18 mouse cellular contexts compared by ENCODE assay signal in the genomic region with DNA sequence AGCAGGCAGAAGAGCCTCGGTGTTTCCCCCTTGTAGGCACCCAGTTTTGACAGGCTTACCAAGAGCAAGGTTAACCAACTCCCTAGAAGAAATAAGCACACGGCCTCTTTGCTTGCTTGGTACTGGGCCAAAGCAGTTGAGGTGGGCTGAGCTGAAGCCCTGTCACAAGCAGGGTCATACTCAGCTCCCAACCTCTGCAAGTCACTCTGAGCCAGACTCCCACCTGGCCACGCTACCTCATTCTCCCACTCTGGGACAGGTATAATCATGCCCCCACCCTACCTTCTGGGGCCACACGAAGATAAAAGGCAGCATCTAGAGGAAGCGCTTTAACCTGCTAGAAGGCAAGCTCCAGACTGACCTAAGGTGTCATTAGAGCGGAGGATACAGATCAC. TPM values are rescaled to one million over a fixed set of nuclear protein-coding genes. Genes with fewer than 3 reads are reported as not detected.
DNase-seq lines count a peak whose midpoint lies in the region; ATAC-seq and TF ChIP-seq lines count a peak whose summit lies in the region.
"Had no signal": no experiment of that assay in that cellular context is flagged by ENCODE, and none has a peak within 500 bp of the region (broad histone marks: within the 10 kb centered on the region; RNA-seq: fewer than 3 reads in every experiment).

No protein-coding gene starts in this region.

- H3K36me3 ChIP-seq in embryonic facial prominence, embryonic 15.5 days = peaks cover 50% of the 10 kb centered on the region
- peaks cover 56% of the 10 kb centered on the region for H3K36me3 ChIP-seq in midbrain, embryonic 12.5 days
- H3K36me3 ChIP-seq in stomach, embryonic 16.5 days (ENCODE audit: control insufficient read depth, insufficient read depth, low read length) = peaks cover 24% of the 10 kb centered on the region

- ATAC-seq in embryonic facial prominence, embryonic 15.5 days (ENCODE audit: insufficient number of reproducible peaks, low FRiP score, low TSS enrichment, low read depth) = no peak
- ATAC-seq in midbrain, embryonic 12.5 days (ENCODE audit: low FRiP score, low read depth) = peak; percentile 17; the same call in 1 of the 2 replicates
- ATAC-seq in stomach, embryonic 16.5 days (ENCODE audit: insufficient read depth, low FRiP score) = no peak
- ATAC-seq: lung, postnatal 0 days had no signal

- no peaks in the 10 kb centered on the region for H3K27me3 ChIP-seq in embryonic facial prominence, embryonic 15.5 days
- H3K27me3 ChIP-seq in midbrain, embryonic 12.5 days = no peaks in the 10 kb centered on the region
- no peaks in the 10 kb centered on the region for H3K27me3 ChIP-seq in stomach, embryonic 16.5 days (ENCODE audit: control insufficient read depth, insufficient read depth, low read length)
- H3K27me3 ChIP-seq: heart, embryonic 15.5 days; kidney, embryonic 15.5 days had no signal

- WGBS in embryonic facial prominence, embryonic 15.5 days = 72% methylated on average over 6 of the region's 6 CpGs
- 73% methylated on average over 6 of the region's 6 CpGs for WGBS in midbrain, embryonic 12.5 days
- WGBS in stomach, embryonic 16.5 days = 78% methylated on average over 6 of the region's 6 CpGs

- TF ChIP-seq CTCF in layer of hippocampus, adult 2 months (conservative IDR thresholded peaks at IDR 0.05) = no peak

- 0 out of 2 replicates have a peak overlapping the region, but pooled peaks have one; percentile 10 for H3K27ac ChIP-seq in layer of hippocampus, adult 2 months
- H3K27ac ChIP-seq in embryonic facial prominence, embryonic 15.5 days (replicated peaks) = peak overlapping the region; percentile 77
- H3K27ac ChIP-seq in midbrain, embryonic 12.5 days (replicated peaks) = peak overlapping the region; percentile 81
- peak overlapping the region; percentile 58; the same call in 1 of the 2 replicates for H3K27ac ChIP-seq in stomach, embryonic 16.5 days (ENCODE audit: low read length)
- H3K27ac ChIP-seq: heart, embryonic 15.5 days; kidney, embryonic 15.5 days; liver, embryonic 13.5 days had no signal

- no peak overlapping the region for H3K4me2 ChIP-seq in embryonic facial prominence, embryonic 15.5 days (replicated peaks)
- no peak overlapping the region; the same call in 1 of the 2 replicates for H3K4me2 ChIP-seq in midbrain, embryonic 12.5 days (replicated peaks)
- H3K4me2 ChIP-seq in stomach, embryonic 16.5 days (ENCODE audit: low read depth, low read length) = no peak overlapping the region
- H3K4me2 ChIP-seq: heart, embryonic 15.5 days; kidney, embryonic 15.5 days; liver, embryonic 13.5 days had no signal

- H3K9ac ChIP-seq in embryonic facial prominence, embryonic 15.5 days = no peak overlapping the region
- peak overlapping the region; percentile 28; the same call in 1 of the 2 replicates for H3K9ac ChIP-seq in midbrain, embryonic 12.5 days (replicated peaks)
- no peak overlapping the region for H3K9ac ChIP-seq in stomach, embryonic 16.5 days (ENCODE audit: low read length)
- H3K9ac ChIP-seq: heart, embryonic 15.5 days; kidney, embryonic 15.5 days; liver, embryonic 13.5 days had no signal

- peaks cover 33% of the 10 kb centered on the region for H3K4me1 ChIP-seq in embryonic facial prominence, embryonic 15.5 days
- peaks cover 45% of the 10 kb centered on the region for H3K4me1 ChIP-seq in midbrain, embryonic 12.5 days
- H3K4me1 ChIP-seq in stomach, embryonic 16.5 days (ENCODE audit: control insufficient read depth, insufficient read depth, low read length) = peaks cover 21% of the 10 kb centered on the region

- DNase-seq in layer of hippocampus, adult 2 months (ENCODE audit: low spot score in 2 of 2) = no peak
- DNase-seq in layer of hippocampus, postnatal 25 days (ENCODE audit: extremely low spot score in 1 of 2, low spot score in 1 of 2) = no peak
- DNase-seq in urinary bladder, postnatal 10 days (ENCODE audit: low spot score) = no peak
- DNase-seq in left cerebral cortex, adult 11 months (ENCODE audit: low spot score) = no peak
- DNase-seq: adrenal gland, postnatal 10 days; cerebellum, adult 9-11 months; gastrocnemius, postnatal 25 days; liver, embryonic 13.5 days; right cerebral cortex, postnatal 14 days; thymus, postnatal 14 days had no signal

- H3K4me3 ChIP-seq in layer of hippocampus, adult 2 months = no peak overlapping the region
- no peak overlapping the region for H3K4me3 ChIP-seq in embryonic facial prominence, embryonic 15.5 days (replicated peaks)
- no peak overlapping the region for H3K4me3 ChIP-seq in midbrain, embryonic 12.5 days
- no peak overlapping the region for H3K4me3 ChIP-seq in stomach, embryonic 16.5 days (replicated peaks; ENCODE audit: low read length)
- H3K4me3 ChIP-seq: heart, embryonic 15.5 days; kidney, embryonic 15.5 days; liver, embryonic 13.5 days; megakaryocyte, embryonic 14.5 days had no signal

- no peaks in the 10 kb centered on the region for H3K9me3 ChIP-seq in embryonic facial prominence, embryonic 15.5 days (replicated peaks)
- H3K9me3 ChIP-seq in midbrain, embryonic 12.5 days = no peaks in the 10 kb centered on the region
- no peaks in the 10 kb centered on the region for H3K9me3 ChIP-seq in stomach, embryonic 16.5 days (replicated peaks; ENCODE audit: control insufficient read depth, low read length)
- H3K9me3 ChIP-seq: heart, embryonic 15.5 days; kidney, embryonic 15.5 days; liver, embryonic 13.5 days; megakaryocyte, embryonic 14.5 days had no signal

RNA-seq across cellular contexts. Expression of gene Celsr2, which starts 10.3 kb away (rescaled TPM):
- 100 to 1,000 TPM; 185 to 201 TPM for total RNA-seq in layer of hippocampus, adult 2 months (2021)
- total RNA-seq in layer of hippocampus, postnatal 25 days (2021) = 100 to 1,000 TPM; 172 to 199 TPM
- 20.1 and 20.7 TPM in 2 replicates for polyA plus RNA-seq in embryonic facial prominence, embryonic 15.5 days (2015; fragmentation: Nextera tagmentation; extraction: Ambion mirVana)
- 73.3 and 78.2 TPM in 2 replicates for polyA plus RNA-seq in midbrain, embryonic 12.5 days (2016; fragmentation: Nextera tagmentation; extraction: Ambion mirVana)
- polyA plus RNA-seq in stomach, embryonic 16.5 days (2015; fragmentation: Nextera tagmentation; extraction: Ambion mirVana) = 14.4 and 17.4 TPM in 2 replicates
- polyA plus RNA-seq: C2C12 had no signal

RNA-seq across cellular contexts. Expression of gene Sars, which starts 19.4 kb away (rescaled TPM):
- total RNA-seq in layer of hippocampus, adult 2 months (2021) = 100 to 1,000 TPM; 198 to 213 TPM
- 100 to 1,000 TPM; 187 to 207 TPM for total RNA-seq in layer of hippocampus, postnatal 25 days (2021)
- polyA plus RNA-seq in embryonic facial prominence, embryonic 15.5 days (2015; fragmentation: Nextera tagmentation; extraction: Ambion mirVana) = 117 and 120 TPM in 2 replicates
- polyA plus RNA-seq in midbrain, embryonic 12.5 days (2016; fragmentation: Nextera tagmentation; extraction: Ambion mirVana) = 184 and 192 TPM in 2 replicates
- 144 and 146 TPM in 2 replicates for polyA plus RNA-seq in stomach, embryonic 16.5 days (2015; fragmentation: Nextera tagmentation; extraction: Ambion mirVana)

RNA-seq across cellular contexts. Expression of gene Psrc1, which starts 42.0 kb away (rescaled TPM):
- total RNA-seq in layer of hippocampus, adult 2 months (2021) = 10 to 100 TPM; 17.5 to 22.2 TPM
- 10 to 100 TPM; 15.5 to 17.3 TPM for total RNA-seq in layer of hippocampus, postnatal 25 days (2021)
- polyA plus RNA-seq in embryonic facial prominence, embryonic 15.5 days (2015; fragmentation: Nextera tagmentation; extraction: Ambion mirVana) = 41.7 TPM in 2 replicates
- 60.6 and 61.9 TPM in 2 replicates for polyA plus RNA-seq in midbrain, embryonic 12.5 days (2016; fragmentation: Nextera tagmentation; extraction: Ambion mirVana)
- polyA plus RNA-seq in stomach, embryonic 16.5 days (2015; fragmentation: Nextera tagmentation; extraction: Ambion mirVana) = 35.6 and 36.7 TPM in 2 replicates

Comparison
In these comparisons a context has a peak if more than half of its experiments do, and no peak if none do; other contexts are left out.
1. H3K27ac ChIP-seq: peak in every context shown above with its lines; median percentile 81 in midbrain, embryonic 12.5 days; 77 in embryonic facial prominence, embryonic 15.5 days; 58 in stomach, embryonic 16.5 days; 10 in layer of hippocampus, adult 2 months.